Mouse (Mus musculus) heart, adult 9 months (tissue): Measurements from ENCODE around the gene Cacna2d3.

Source experiments
- DNase-seq, 2 experiments: peaks; one replicate each; pipeline ENCODE4 v3.0.0; 2022; ENCODE audit warnings: low spot score in 2 of 2

The Cacna2d3 gene

DNA sequence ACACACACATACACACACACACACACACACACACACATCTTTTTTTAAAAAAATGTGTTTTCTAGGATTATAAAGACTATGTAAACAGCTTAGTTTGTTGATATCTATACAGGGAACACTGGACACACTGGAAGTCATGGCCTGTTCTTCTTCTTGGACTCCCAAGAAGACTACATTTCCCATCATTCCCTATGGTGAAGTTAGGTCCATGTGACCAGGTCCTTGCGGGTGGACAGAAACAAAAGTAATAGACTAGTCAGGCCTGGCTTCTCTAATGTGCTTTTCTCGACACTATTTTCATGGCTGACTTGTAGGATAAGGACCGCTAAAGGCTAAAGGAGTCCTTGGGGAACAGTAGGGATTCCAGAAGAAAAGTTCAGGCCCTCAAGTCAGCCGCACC is 78.4 kb downstream of the Cacna2d3 start:
- DNase-seq = no peak

DNA sequence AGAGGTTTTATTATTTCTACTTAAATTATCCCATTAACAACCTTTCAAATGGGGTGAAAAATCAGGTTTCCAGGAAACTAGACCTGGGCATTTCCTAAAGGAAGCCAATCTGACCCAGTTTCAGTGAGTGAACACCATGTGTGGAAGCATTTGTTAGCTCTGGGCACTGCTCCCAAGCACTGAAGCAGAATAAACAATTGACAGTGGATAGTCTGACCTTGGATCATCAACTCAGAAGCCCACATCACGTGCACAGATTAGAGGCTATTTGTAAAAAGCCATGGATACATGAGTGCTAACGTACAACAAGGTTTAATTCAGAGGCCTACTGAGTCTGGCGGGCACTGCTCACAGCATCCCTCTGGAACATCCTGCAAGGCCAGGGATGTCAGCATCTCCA is 82.4 kb downstream of the Cacna2d3 start:
- no peak for DNase-seq

DNA sequence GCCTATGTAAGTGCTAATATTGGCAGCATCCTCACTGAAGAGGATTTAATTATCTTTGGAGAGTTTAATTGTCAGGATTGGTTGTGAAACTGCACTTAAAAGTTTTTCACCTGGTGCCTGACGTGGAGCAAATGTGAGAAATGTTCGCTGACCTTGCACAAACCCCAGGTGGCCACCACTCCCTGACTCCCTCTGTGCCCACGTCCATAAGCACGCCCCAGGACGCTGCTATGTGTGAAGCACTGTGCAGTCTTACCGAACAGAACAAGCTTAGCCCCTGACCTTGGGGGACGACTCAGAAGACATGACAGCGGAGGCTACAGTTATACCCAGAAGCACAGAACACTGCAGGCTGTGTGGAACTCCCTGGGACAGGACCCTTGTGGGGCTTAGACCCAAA is 93.5 kb downstream of the Cacna2d3 start:
- no peak for DNase-seq

DNA sequence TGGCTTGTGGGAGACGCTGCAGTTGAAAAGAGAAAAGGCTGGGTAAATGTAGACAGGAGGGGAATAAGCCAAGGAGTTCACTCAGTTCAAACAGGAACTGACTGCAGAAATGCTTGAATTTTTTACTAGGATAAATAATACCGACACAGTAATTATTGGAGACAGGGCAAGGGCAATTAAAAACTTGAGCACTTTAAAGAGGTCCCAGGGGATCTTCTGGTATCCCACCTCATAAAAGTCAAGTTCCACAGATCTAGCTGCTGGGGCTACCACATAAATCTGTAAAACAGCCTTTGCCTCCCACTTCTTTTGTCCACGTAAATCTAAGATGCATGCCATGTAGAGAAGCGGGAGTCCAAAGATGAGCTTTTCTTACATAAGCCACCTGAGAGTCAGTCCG is 109.2 kb downstream of the Cacna2d3 start:
- DNase-seq = no peak

DNA sequence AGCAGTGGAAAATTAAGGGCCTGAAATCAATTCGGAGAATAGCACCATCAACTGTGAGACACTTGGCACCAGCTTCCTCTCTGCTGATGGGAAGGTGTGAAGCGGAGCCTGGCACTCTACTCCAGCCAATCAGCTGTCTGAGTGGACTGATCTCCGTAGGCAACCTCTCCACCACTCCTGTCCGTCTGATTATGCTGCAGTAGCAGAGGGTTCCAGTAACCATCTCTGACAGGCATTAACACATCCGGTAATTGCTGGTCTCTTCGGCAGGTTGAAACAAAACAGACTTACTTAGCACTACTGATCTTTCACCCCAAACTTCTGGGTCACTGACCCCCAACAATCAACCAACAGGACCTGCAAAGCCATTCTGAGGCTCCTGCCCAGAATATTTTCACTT is 112.9 kb downstream of the Cacna2d3 start:
- no peak for DNase-seq

DNA sequence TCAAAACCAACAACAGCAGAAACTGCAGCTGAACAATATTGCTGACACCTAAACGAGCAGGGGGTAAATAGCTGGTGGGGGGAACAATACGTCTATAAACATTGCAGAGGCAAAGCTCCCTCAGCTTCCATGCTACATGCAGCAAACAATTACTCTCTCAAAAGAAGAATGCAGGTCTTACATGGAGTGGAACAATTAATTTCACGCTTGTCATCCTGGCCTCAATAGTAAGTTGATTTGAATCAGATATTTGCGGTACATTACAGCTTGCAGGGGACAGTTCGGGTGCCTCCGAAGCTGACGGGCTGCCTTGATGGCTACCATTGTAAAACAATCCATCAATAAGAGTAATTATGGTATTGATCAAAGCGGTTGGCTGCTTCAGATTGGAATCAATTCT is 122.2 kb downstream of the Cacna2d3 start:
- DNase-seq = no peak

DNA sequence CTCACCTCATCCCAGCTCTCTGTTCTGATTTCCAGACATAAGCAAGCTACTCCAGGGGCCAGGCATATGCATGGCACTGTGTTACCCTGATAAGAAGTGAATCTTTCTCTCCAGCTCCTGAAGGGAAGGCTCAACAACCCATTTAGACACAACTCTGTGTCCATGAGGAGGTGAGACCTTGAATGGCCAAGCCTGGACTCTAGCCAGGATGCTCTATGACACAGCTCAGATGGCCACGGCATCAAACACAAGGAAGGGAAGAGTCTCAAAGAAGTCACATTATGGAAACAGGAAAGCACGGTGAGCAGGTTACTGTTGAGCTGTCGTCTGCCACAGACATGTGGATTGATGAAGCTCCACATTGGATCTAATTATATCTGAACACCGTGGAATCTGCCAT is 128.8 kb downstream of the Cacna2d3 start:
- no peak for DNase-seq

DNA sequence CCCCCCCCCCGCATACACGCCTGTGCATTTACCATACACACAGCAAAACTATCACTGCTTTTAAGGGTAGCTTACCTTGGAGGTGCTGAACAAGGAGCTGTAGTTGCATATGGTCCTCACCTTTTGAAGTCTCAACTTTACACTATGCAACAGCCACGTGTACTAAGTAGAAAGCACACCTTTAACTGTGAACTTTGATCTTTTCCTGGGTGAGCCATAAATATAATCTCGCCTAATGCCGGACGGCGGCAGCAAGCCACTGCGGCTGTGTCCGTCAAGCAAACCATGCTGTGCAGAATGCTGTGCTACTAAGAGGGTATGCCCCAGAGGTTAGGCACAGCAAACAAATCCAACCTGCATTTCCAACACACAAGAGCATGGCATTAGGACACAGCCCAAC is 132.0 kb downstream of the Cacna2d3 start:
- no peak for DNase-seq

DNA sequence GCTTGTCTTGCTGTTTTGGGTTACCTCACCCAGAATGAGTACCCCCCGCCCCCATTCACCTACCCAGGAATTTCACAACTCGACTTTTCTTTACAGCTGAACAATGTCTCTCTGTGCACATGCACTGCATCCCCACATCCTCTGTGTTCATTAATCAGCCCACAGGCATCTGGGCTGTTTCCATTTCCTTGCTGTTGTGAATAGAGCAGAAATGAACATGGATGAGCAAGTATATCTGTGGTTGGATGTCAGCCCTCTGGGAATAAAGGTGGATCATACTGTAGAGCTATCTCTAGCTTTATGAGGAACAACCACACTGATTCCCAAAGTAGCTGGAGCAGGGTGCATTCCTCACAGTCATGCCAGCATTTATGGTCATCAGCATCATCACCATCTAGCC is 139.7 kb downstream of the Cacna2d3 start:
- no peak for DNase-seq

DNA sequence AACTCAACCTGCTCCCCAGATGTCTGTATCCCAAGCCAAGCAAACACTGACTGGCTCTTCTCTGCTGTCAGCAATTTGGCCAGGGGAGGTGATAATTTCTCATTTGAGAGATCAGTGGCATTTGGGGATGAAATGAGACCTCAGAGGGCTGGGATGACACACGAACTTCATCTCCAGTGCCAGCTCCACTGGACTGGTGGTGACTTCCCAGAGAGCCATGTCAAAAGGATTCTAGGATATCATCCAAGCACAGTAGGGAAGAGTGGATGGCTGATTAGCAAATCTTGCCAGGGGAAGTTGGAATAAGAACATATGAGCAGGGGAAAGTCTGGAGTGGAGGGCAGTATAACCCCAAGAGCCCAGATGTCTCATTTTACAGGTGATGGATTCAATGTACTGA is 143.9 kb downstream of the Cacna2d3 start:
- DNase-seq = no peak

DNA sequence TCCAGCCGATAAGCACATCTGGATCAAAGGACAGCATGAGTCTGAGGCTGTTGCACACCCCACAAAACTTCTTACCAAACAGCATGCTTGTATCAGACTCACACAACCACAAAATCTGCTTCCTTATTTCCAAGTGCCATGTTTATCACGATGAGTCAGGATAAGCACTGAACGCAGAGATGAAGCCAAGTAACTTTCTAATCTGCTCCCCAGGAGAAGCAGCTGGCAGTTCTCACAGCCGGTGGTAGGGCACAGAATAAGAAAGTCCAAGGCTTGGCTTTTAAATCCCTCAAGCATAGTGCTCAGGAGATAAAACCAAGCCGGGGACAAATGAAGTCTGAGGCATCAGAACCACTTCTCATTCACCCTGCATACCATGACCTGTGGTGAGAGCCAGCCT is 146.1 kb downstream of the Cacna2d3 start:
- DNase-seq = no peak

DNA sequence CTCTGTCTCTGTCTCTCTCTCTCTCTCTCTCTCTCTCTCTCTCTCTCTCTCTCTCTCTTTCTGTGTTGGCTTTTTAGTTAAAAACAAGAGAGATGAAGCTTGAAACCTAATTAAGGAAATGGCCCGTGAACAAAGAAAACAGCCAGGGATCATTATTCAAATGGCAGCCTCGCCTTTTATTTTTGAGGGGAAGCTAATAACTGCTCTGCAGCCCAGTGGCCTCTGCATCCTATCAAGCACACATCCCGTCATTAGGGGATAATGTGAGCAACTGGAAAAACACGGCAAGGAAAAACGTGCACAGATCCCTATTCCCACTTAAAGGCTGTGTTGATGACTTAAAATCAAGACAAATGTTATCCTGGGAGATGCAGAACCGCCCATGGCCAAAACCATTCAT is 159.0 kb downstream of the Cacna2d3 start:
- no peak for DNase-seq

DNA sequence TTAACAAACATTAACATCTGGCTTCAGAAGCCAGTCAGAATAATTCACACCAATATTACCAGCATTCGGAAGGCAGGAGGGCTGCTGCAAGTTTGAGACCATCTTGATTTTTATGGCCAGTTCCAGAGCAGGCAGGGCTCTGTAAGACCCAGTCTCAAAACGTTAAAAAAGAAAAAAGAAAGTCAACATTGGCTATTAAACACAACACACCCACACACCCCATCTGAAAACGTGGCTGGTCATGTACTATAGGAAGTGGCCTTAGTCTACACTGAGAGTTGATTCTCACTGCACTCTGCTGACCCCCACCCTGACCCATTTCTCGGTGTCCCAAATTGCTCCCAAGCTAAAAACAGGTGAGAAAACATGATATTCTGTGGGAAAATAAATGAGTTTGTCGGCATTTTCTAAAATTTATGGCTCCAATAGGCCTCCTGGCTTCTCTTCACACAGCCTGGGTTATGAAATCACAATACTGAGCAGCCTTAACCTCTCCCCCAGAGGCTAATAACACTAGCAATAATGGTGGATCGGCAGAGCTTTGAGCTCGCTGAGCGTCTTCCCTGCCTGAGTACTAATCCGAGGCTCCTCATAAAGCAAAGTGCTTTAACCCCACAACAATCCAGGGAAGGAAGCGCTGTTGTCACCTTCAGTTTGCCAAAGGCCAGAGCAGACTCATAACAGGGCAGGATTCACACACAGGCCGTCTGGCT is 160.4 kb downstream of the Cacna2d3 start:
- no peak for DNase-seq

DNA sequence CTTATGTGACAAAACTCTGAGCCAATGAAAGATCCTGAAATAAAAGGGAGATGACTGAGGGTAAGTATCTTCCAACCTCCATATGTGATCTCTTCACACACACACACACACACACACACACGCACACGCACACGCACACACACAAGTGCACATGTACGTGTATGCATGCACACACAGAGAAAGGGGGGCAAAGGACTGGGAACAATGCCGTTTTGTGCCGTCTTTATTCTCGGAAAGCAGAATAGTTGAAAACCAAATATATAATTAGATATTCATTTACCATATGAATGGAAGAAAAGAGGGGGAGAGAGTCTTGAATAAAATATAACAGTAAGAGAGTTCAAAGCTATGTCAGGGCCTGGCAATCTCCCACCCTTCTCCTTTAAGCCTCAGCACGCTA is 163.2 kb downstream of the Cacna2d3 start:
- no peak for DNase-seq

DNA sequence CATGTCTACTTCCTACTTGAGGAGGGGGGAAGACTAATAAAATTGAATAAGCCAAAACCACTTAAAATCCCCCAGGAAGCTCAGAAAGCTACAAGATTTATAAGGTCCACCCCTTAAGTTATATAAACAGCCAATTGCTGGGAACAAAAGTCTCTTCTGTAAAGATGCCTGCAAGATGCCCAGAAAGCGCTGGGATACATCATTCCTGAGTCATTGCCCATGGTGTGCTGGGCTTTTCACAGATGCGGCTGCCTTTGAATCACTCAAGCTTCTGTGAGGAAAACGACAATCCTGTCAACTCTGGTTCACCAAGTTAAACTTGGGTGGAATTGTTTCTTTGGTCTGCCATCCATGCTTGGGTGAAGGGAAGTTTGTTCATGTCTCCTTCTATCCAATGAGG is 165.5 kb downstream of the Cacna2d3 start:
- DNase-seq = no peak

DNA sequence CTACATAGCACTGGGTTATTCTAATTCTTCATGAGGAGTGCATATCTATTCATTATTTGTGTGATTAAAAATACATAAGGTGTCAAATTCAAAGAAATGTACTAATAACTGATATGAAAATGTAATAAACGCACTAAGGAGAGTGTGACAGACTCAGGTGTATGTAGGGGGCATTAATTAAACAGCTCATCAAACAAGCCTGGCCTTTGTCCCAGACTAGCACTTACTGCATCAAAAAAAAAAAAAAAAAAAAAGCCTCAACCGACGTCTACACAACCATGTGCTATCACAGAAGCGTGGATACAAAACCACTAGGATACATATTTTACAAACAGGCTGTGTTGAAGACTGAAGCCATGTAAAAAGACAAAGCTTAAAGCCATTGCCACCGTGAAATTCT is 169.2 kb downstream of the Cacna2d3 start:
- DNase-seq = no peak

DNA sequence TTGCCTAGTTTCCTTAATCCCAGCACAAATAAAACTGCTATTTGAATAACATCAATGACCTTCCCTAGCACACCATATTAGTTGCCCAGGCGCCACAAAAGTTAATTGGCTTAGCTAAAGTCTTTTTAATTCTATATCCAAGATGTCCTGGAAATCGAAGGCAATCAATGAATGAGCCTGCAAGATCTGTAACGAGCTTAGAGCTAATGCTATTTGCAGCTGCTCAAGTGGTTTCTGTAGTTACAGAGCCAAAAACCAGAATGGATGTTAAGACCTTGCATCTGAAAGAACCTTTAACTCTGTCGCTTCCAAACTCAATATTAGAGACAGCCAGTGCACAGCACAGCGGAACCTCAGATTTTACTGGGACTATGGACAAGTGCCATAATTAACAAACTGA is 173.0 kb downstream of the Cacna2d3 start:
- DNase-seq = no peak

DNA sequence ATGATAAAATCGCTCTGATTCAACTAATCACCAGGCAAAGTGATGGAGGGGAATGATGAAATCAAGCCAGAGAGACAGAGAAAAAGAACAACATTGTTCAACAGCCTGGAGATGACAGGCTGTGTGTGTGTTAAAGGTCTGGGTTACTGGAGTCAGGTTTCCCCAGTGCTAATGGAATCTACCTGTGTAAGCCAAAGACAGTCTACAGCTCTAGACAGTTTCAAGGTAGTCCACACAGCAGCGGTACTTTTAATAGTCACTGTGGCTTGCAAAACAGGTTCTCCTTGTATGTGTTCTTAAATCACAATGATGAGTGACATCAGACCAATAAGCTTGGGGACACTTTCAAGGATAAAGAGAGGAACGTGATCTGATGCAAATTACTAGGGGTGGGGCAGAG is 191.1 kb downstream of the Cacna2d3 start:
- DNase-seq = no peak

DNA sequence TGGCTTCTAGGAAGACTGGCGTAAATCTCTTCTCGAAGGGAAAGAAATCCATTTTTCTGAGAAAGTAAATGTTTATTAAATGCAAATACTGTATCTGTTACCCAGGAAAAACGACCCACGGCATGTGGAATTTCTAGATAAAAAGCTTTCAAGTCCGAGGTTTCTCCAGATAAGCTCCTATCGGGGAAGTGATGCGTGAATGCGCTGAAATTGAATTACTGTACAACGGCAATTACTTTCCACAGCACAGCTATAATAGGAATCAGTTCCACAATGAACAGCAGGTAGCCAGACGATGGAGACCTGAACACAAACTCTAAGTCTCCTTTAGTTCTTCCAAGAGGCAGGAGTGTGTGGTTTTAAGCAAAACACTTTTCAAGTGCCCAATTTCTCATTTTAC is 193.0 kb downstream of the Cacna2d3 start:
- DNase-seq = no peak

DNA sequence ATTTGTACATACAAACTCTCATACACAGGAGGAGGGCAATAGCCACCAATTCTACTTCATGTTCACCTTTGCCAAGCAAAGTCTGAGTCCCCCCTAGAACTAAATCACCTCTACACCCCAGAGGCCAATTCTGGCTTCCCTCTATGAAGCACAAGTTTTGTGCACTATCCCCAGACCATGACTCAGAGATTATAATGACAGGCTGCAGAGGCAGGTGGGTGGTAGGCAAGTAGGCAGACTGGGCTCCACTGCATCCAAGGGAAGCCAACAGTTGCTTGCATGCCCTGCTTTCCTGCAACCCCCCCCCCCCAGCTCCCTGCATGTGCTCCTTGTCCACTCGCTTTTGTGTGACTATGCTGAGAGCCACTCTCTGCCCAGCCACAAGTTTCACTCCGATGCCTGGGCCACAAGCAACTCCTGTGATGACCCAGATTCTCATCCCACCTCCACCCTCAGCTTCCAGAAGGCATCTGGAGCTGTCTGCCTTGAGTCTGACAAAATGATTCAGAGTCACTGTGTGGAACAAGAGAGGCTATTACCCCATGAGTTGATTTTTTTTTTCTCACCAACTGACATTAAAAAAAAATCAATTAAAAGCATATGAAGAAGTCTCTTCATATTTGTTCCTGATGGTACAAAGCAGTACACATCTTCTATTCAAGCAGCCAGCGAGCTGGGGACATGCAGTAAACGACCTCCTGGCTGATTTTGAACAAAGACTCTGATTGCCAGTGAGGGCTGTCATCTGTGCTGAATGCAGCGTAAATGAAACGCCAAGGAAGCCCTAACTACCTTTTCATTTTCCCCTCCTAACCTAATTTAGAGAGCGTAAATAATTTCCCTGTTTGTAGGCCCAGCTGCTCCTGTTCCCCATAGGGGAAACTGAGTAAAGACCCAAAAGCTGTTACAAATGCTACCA is 201.7 kb downstream of the Cacna2d3 start:
- DNase-seq = no peak

DNA sequence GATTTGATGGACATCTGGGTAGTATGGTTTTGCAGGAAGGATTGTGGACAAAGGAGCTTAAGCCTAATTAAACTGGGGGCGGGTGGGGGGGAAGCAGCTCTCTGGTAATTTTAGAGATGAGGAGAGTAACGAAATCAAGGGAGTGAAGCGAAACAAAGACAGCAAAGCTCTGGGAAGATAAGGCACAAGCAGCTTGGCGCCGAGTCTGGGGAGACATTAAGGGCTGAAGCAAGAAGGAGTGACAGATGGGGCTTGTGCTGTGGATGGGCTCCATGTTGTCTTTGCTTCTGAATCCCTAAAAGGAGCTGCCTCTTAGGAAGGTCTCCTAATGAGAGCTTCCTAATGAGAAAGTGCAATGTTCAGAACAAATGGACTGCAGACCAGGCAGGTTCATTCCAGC is 219.0 kb downstream of the Cacna2d3 start:
- no peak for DNase-seq

DNA sequence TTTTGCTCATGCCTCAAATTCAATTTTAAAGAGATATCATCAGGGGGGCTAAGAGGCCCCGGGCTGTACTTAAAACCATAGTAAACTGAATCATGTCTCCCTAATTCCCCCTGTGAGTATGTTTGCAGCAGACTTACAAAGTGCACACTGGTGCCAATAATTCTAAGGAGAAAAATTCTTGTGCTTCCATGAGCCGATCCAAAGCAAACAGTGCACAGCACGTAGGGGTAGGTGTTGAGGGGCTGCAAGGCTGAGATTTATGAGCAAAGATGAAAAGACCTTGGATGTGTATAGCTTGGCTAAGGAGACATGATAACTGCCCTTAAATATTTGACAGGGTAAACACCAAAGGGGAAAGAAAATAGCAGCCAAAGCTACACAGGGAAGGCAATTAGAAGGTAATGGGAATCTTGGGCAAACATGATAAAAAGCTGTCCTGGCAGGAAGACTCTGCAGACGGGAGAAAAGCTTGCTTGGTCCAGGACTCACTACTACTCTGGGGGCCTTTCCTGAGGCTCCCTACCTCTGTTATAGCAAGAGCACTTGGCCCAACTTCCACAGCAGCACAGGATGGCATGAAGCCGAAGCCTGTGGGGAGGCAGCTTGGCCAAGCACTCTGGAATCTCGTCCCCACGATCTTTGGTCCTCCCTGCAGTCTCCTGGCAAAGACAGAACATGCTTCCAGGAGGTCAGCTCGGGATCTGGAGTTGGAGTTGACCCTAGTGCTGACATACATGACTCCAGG is 222.9 kb downstream of the Cacna2d3 start:
- no peak for DNase-seq

DNA sequence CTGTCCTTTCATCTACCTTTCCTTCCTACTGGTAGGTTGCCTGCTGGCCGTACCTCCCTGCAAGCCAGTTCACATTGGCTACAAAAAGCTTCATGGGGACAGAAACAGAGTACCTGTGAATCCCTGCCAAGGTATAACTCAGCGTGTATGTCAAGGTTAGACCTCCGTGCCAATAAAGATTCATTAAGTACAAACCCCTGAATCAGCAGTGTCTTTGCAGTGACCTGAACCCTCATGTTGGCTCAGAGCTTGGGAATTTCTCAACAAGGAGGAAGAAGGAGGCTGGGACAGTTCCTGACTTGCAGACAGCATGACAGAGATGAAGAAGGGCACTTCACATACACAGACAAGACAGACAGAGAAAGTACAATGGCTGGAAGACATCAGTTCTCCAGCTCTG is 225.1 kb downstream of the Cacna2d3 start:
- DNase-seq = no peak
